ENCODE assay signal across 8 mouse cellular contexts in genomic region chr2:31653971-31654853, GRCm38 (mm10). TPM values are rescaled to one million over a fixed set of nuclear protein-coding genes. Genes with fewer than 3 reads are reported as not detected.
A peak's percentile ranks its signal among the peaks of the same experiment; 100 is the strongest.
DNase-seq lines count a peak whose midpoint lies in the region; ATAC-seq and TF ChIP-seq lines count a peak whose summit lies in the region.

No protein-coding gene starts in this region.

- TF ChIP-seq CTCF in forebrain, postnatal 0 days (IDR thresholded peaks at IDR 0.05; ENCODE audit: low read depth) = no peak

- H3K4me1 ChIP-seq in heart, embryonic 14.5 days (ENCODE audit: control insufficient read depth in 2 of 2, insufficient read depth in 2 of 2, low read length in 2 of 2) = 0 out of 4 replicates have a peak, but pooled peaks cover 0 to 9% of the 10 kb centered on the region in 2 experiments
- H3K4me1 ChIP-seq in forebrain, postnatal 0 days (ENCODE audit: insufficient read depth) = no peaks in the 10 kb centered on the region
- H3K4me1 ChIP-seq in midbrain, embryonic 10.5 days = peaks cover 14% of the 10 kb centered on the region
- 0 out of 2 replicates have a peak, but pooled peaks cover 8% of the 10 kb centered on the region for H3K4me1 ChIP-seq in stomach, embryonic 16.5 days (ENCODE audit: control insufficient read depth, insufficient read depth, low read length)

- DNase-seq in heart, adult 8-10 months (ENCODE audit: low spot score) = no peak
- DNase-seq in brain, embryonic 18.5 days (ENCODE audit: low read depth, low spot score) = peak; percentile 47
- DNase-seq in forebrain, postnatal 0 days = peak; percentile 86
- DNase-seq in layer of hippocampus, adult 9-10 months (ENCODE audit: low spot score) = peak; percentile 27
- DNase-seq in midbrain, embryonic 10.5 days (ENCODE audit: low spot score) = peak; percentile 54
- DNase-seq in spleen, adult 12 weeks (ENCODE audit: low spot score) = no peak

- no peak overlapping the region for H3K27ac ChIP-seq in heart, embryonic 14.5 days (replicated peaks in 1 of 2; ENCODE audit: control insufficient read depth in 1 of 2, insufficient read depth in 1 of 2, low read depth in 2 of 2, low read length in 2 of 2)
- no peak overlapping the region for H3K27ac ChIP-seq in forebrain, postnatal 0 days (ENCODE audit: low read depth, low read length)
- 0 out of 2 replicates have a peak overlapping the region, but pooled peaks have one; percentile 24 for H3K27ac ChIP-seq in midbrain, embryonic 10.5 days (replicated peaks)
- H3K27ac ChIP-seq in stomach, embryonic 16.5 days (ENCODE audit: low read length) = no peak overlapping the region

- peak overlapping the region; percentile 59; the same call in 1 of the 2 replicates for H3K9ac ChIP-seq in heart, embryonic 14.5 days (ENCODE audit: low read length)
- H3K9ac ChIP-seq in forebrain, postnatal 0 days = peak overlapping the region; percentile 54
- H3K9ac ChIP-seq in stomach, embryonic 16.5 days (ENCODE audit: low read length) = peak overlapping the region; percentile 48

- peaks cover 82% of the 10 kb centered on the region for H3K27me3 ChIP-seq in heart, embryonic 14.5 days (ENCODE audit: control insufficient read depth, insufficient read depth, low read length)
- peaks cover 37% of the 10 kb centered on the region for H3K27me3 ChIP-seq in forebrain, postnatal 0 days (ENCODE audit: insufficient read depth, low read length)
- peaks cover 100% of the 10 kb centered on the region for H3K27me3 ChIP-seq in midbrain, embryonic 10.5 days (ENCODE audit: low read depth, poor library complexity, severe bottlenecking)
- peaks cover 68% of the 10 kb centered on the region for H3K27me3 ChIP-seq in stomach, embryonic 16.5 days (ENCODE audit: control insufficient read depth, insufficient read depth, low read length)

- H3K36me3 ChIP-seq in heart, embryonic 14.5 days (ENCODE audit: control insufficient read depth, insufficient read depth, low read length) = no peaks in the 10 kb centered on the region
- H3K36me3 ChIP-seq in forebrain, postnatal 0 days (ENCODE audit: insufficient read depth) = no peaks in the 10 kb centered on the region
- H3K36me3 ChIP-seq in midbrain, embryonic 10.5 days = peaks cover 20% of the 10 kb centered on the region; the same call in 1 of the 2 replicates
- H3K36me3 ChIP-seq in stomach, embryonic 16.5 days (ENCODE audit: control insufficient read depth, insufficient read depth, low read length) = no peaks in the 10 kb centered on the region

- WGBS in heart, embryonic 14.5 days = under 1% methylated on average over 82 of the region's 109 CpGs
- 1% methylated on average over 76 of the region's 109 CpGs for WGBS in forebrain, postnatal 0 days
- 3% methylated on average over 109 of the region's 109 CpGs for WGBS in midbrain, embryonic 10.5 days
- under 1% methylated on average over 107 of the region's 109 CpGs for WGBS in stomach, embryonic 16.5 days

- H3K4me2 ChIP-seq in heart, embryonic 14.5 days (ENCODE audit: low read length) = peak overlapping the region; percentile 98
- peak overlapping the region; percentile 89 for H3K4me2 ChIP-seq in forebrain, postnatal 0 days (ENCODE audit: low read depth)
- peak overlapping the region; percentile 92 for H3K4me2 ChIP-seq in stomach, embryonic 16.5 days (ENCODE audit: low read depth, low read length)

- no peak for ATAC-seq in heart, embryonic 14.5 days (ENCODE audit: insufficient number of reproducible peaks, insufficient read depth, low FRiP score, low read depth)
- peak; percentile 86 for ATAC-seq in forebrain, postnatal 0 days
- peak; percentile 33; the same call in 1 of the 2 replicates for ATAC-seq in stomach, embryonic 16.5 days (ENCODE audit: insufficient read depth, low FRiP score)

- H3K4me3 ChIP-seq in heart, embryonic 14.5 days (ENCODE audit: control insufficient read depth in 1 of 2, insufficient read depth in 1 of 2, low read depth in 1 of 2, low read length in 2 of 2) = peak overlapping the region; percentile 56 to 61
- peak overlapping the region; percentile 53 for H3K4me3 ChIP-seq in forebrain, postnatal 0 days (ENCODE audit: low read depth, low read length)
- H3K4me3 ChIP-seq in midbrain, embryonic 10.5 days = peak overlapping the region; percentile 56
- H3K4me3 ChIP-seq in stomach, embryonic 16.5 days (replicated peaks; ENCODE audit: low read length) = peak overlapping the region; percentile 54

- no peaks in the 10 kb centered on the region for H3K9me3 ChIP-seq in heart, embryonic 14.5 days (ENCODE audit: control insufficient read depth, low read length)
- H3K9me3 ChIP-seq in forebrain, postnatal 0 days (ENCODE audit: low read length) = no peaks in the 10 kb centered on the region
- peaks cover 7% of the 10 kb centered on the region for H3K9me3 ChIP-seq in midbrain, embryonic 10.5 days (replicated peaks)
- H3K9me3 ChIP-seq in stomach, embryonic 16.5 days (replicated peaks; ENCODE audit: control insufficient read depth, low read length) = no peaks in the 10 kb centered on the region

RNA-seq across cellular contexts. Expression of gene Prdm12, which starts 14.4 kb away (rescaled TPM):
- polyA plus RNA-seq in heart, embryonic 14.5 days (2014; fragmentation: Nextera tagmentation; extraction: Ambion mirVana) = not detected in 2 replicates
- not detected for total RNA-seq in heart, adult 8-10 months (2022)
- total RNA-seq in forebrain, postnatal 0 days (2014; rRNA removed) = 0.62 and 2.5 TPM in 2 replicates
- polyA plus RNA-seq in forebrain, postnatal 0 days (2015; fragmentation: Nextera tagmentation; extraction: Ambion mirVana) = 1.0 and 1.9 TPM in 2 replicates
- 2.0 and 4.3 TPM in 2 replicates for polyA plus RNA-seq in midbrain, embryonic 10.5 days (2016; fragmentation: Nextera tagmentation; extraction: Ambion mirVana)
- polyA plus RNA-seq in stomach, embryonic 16.5 days (2015; fragmentation: Nextera tagmentation; extraction: Ambion mirVana) = not detected in 2 replicates

RNA-seq across cellular contexts. Expression of gene Exosc2, which starts 16.3 kb away (rescaled TPM):
- polyA plus RNA-seq in heart, embryonic 14.5 days (2014; fragmentation: Nextera tagmentation; extraction: Ambion mirVana) = 30.7 and 32.9 TPM in 2 replicates
- total RNA-seq in heart, adult 8-10 months (2022) = 1 to 10 TPM; 7.0 to 9.1 (median 8.1) TPM
- 33.4 and 41.9 TPM in 2 replicates for total RNA-seq in forebrain, postnatal 0 days (2014; rRNA removed)
- 28.4 and 34.0 TPM in 2 replicates for polyA plus RNA-seq in forebrain, postnatal 0 days (2015; fragmentation: Nextera tagmentation; extraction: Ambion mirVana)
- 97.4 and 106 TPM in 2 replicates for polyA plus RNA-seq in midbrain, embryonic 10.5 days (2016; fragmentation: Nextera tagmentation; extraction: Ambion mirVana)
- 52.2 and 54.4 TPM in 2 replicates for polyA plus RNA-seq in stomach, embryonic 16.5 days (2015; fragmentation: Nextera tagmentation; extraction: Ambion mirVana)

RNA-seq across cellular contexts. Expression of gene Abl1, which starts 34.0 kb away (rescaled TPM):
- polyA plus RNA-seq in heart, embryonic 14.5 days (2014; fragmentation: Nextera tagmentation; extraction: Ambion mirVana) = 27.8 and 28.9 TPM in 2 replicates
- total RNA-seq in heart, adult 8-10 months (2022) = 10 to 100 TPM; 30.2 to 37.3 (median 30.9) TPM
- 48.1 and 54.0 TPM in 2 replicates for total RNA-seq in forebrain, postnatal 0 days (2014; rRNA removed)
- polyA plus RNA-seq in forebrain, postnatal 0 days (2015; fragmentation: Nextera tagmentation; extraction: Ambion mirVana) = 12.4 and 12.5 TPM in 2 replicates
- 44.2 and 48.2 TPM in 2 replicates for polyA plus RNA-seq in midbrain, embryonic 10.5 days (2016; fragmentation: Nextera tagmentation; extraction: Ambion mirVana)
- polyA plus RNA-seq in stomach, embryonic 16.5 days (2015; fragmentation: Nextera tagmentation; extraction: Ambion mirVana) = 30.4 and 32.2 TPM in 2 replicates

Comparison
In these comparisons a context has a peak if more than half of its experiments do, and no peak if none do; other contexts are left out.
1. DNase-seq: peak in brain, embryonic 18.5 days (single experiment), forebrain, postnatal 0 days (single experiment), layer of hippocampus, adult 9-10 months (single experiment) and midbrain, embryonic 10.5 days (single experiment); none in heart, adult 8-10 months (single experiment) and spleen, adult 12 weeks (single experiment).
2. Peak in every context shown above with its lines, with median percentiles within 50 percentile points of each other: H3K4me2 ChIP-seq, H3K4me3 ChIP-seq and H3K9ac ChIP-seq.